Mouse (Mus musculus): ENCODE results near the gene Exoc8.

The Exoc8 gene

DNA sequence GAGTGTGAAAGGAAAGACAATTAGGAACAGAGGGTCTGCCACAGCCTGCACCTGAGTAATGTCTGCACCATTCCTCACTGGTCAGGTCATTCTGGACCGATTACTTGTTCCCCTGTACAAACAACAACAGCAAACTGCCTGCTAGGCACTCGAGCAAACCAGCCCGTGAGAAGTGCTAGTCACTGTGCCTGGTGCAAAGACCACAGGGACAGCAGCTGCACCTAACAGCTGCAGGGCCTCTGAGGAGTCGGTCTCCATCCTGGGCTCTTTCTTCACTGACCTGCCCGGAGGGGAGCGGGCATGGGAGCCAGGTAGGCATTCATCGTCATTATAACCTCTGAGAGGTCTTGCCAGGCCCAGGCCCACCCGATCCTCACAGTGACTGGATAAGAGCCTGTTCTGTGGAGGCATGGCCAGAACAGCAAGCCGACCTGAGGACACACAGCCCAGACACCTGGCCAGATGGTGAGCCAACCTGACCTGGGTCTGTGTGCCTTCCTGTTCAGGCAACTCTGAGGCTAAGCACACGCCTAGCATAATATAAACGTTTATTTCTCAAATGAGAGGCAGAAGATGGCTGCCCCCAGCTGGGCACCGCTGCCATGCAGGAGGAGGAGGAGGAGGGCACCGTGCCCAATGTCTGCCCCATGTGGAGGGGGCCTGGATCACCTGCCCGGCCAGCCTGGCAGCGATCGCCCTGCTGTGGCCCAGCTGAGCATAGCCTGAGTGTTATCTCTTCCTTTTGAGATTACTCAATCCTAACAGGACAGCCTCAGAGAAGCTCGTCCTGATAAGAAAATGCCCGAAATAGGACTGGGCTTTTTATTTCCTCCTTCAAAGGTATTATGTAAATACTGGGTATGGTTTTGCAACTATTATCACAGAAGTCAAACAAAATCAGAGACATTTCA lies 24.1 kb upstream of the Exoc8 start:
- no peaks in the 10 kb centered on the region for H3K36me3 ChIP-seq (ENCODE audit: control insufficient read depth, insufficient read depth, low read length, poor library complexity, severe bottlenecking)
- H3K27me3 ChIP-seq (ENCODE audit: control insufficient read depth, insufficient read depth, low read length, poor library complexity, severe bottlenecking): no peaks in the 10 kb centered on the region
- DNase-seq (ENCODE audit: low read depth, low spot score): peak; percentile 44

DNA sequence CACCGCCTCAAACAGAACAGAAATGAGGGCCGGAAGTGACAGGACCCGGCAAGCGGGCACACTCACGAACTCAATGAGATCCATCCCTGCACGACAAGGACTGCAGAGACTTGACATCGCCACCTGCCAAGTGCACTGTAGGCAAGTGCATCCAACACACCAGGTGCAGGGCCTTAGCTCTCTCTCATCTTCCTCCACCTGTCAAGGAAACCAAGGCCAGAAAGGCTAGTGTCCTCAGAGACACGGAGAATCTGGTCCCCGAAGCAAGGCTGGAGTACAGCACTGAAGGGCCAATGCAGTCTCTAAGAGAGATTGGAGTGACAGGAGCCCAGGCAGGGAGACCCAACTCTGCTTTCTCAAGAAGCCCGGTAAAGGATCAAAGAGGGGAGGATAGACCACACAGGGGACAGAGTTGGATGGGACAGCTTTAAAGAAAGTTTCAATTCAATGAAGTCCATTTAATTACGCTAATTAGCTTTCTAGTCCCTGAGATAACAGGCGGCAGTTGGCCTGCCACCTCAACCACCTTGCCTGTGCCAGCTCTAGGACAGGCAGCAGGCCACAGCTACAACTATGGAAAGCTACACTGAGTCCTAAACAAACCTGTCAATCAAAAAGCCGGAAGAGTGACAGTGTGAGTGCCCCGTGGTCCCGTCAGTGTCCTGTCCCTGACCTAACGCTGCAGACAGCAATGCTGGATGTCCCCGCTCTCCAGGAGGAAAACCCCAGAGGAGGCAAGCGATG lies 20.4 kb upstream of the Exoc8 start:
- Histone ChIP-seq H3K27me3 (ENCODE audit: control insufficient read depth, insufficient read depth, low read length, poor library complexity, severe bottlenecking) (no peaks in the 10 kb centered on the region), H3K36me3 (ENCODE audit: control insufficient read depth, insufficient read depth, low read length, poor library complexity, severe bottlenecking) (no peaks in the 10 kb centered on the region; the same call in 1 of the 2 replicates)
- no peak for DNase-seq (ENCODE audit: low read depth, low spot score)

DNA sequence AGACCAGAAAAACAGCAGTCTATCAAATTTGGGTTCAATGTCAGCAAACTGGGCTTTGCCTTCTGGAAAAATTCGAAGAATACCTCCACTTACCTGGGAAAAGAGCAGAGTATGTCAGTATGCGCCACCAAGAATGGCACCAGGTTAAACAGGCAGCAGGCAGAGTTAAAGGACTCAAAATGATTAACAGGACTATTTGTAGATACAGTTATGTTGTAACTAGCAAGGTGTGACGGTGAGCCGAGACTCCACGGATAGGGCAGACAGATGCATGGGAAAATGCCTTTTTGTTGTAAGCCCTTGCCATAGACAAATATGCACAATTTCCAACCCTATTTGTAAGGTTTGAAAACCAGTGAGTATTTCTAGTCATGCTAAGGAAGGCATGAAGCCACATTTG lies 16.6 kb upstream of the Exoc8 start:
- no peaks in the 10 kb centered on the region; the same call in none of the 2 replicates for H3K36me3 ChIP-seq (ENCODE audit: control insufficient read depth, insufficient read depth, low read length, poor library complexity, severe bottlenecking)
- H3K27me3 ChIP-seq (ENCODE audit: control insufficient read depth, insufficient read depth, low read length, poor library complexity, severe bottlenecking): no peaks in the 10 kb centered on the region
- no peak for DNase-seq (ENCODE audit: low read depth, low spot score)

DNA sequence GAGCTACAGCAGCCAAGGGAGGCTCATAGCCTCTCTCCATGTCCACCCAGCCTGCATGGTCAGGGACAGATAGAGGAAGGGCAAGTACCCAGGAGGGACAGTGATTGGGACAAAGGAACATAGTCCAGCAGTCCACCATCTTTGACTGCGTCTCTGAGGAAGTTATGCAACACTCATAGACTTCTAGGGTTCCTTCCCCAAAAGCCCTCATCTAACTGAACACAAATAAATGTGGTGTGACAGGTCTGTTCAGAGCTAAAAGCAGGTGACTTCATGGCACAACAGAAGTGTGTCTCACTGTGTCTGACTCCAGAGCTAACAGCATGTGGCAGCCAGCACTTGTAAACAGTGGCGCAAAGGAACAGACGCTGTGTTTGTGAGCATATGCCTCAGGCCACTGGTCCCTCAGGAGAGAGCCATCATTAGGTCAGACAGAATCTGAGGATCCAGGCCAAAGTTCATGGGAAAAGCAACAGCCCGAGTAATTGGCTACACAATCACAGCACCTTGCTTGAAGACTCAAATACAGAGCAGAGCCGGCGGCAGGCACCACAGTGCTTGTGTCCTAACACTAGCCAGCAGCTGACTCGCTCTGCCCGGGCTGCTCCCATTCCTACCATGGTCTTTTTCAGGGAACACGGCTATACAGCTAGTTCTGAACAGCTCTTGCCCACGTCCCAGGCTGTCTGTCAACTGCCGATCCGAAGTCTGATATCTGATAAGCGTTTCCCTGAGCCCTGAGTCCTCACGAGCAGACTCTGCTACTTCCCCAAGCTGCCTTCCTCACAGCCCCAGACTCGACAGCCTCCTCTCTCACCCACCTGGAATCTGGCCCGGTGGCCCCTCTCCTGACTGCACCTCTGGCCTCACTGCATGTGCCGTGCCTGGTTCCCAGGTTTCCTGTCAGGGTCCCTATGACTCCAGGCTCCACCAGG lies 14.7 kb upstream of the Exoc8 start:
- H3K27me3 ChIP-seq (ENCODE audit: control insufficient read depth, insufficient read depth, low read length, poor library complexity, severe bottlenecking): no peaks in the 10 kb centered on the region
- no peak for DNase-seq (ENCODE audit: low read depth, low spot score)
- H3K36me3 ChIP-seq (ENCODE audit: control insufficient read depth, insufficient read depth, low read length, poor library complexity, severe bottlenecking): peaks cover 1% of the 10 kb centered on the region

DNA sequence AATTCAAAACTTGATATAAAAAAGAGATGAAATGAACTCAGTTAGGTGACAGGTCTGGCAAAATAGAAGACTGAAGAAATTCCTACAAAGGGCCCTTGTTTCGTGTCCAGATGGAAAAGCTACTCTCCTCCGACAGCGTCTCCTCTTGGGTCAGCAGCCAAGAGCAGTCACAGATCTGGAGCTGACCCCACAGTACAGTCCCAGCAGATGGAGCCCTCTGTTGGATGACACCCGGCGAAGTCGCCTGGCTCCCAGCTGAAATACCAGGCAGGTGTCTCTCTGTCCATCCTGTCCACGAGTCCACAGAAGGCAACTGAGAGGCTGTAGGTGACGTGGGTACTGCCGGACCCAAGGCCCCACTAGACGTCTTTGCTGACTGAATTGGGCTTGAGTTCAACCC lies 12.8 kb upstream of the Exoc8 start:
- Histone ChIP-seq H3K27me3 (ENCODE audit: control insufficient read depth, insufficient read depth, low read length, poor library complexity, severe bottlenecking) (no peaks in the 10 kb centered on the region), H3K36me3 (ENCODE audit: control insufficient read depth, insufficient read depth, low read length, poor library complexity, severe bottlenecking) (peaks cover 4% of the 10 kb centered on the region)
- DNase-seq (ENCODE audit: low read depth, low spot score): no peak

DNA sequence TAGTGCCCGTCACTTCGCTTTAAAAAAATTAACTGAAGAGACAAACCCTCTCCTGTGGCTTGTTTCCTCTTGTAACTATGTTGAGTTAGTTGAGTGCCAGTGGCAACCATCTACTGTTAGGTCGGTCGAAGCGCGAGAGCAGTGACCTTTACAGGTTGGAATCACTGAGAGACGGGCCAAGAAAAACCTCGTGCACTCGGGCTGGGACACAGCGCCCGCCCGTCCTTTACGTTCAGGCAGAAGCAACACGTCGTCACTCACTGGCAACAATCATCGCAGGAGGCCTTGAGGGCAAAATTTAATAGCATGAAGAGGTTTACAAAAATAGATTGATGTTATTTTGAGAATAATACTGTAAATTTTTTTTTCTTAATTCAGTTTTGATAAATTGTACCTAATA lies 12.4 kb upstream of the Exoc8 start:
- DNase-seq (ENCODE audit: low read depth, low spot score): no peak
- Histone ChIP-seq H3K27me3 (ENCODE audit: control insufficient read depth, insufficient read depth, low read length, poor library complexity, severe bottlenecking) (no peaks in the 10 kb centered on the region), H3K36me3 (ENCODE audit: control insufficient read depth, insufficient read depth, low read length, poor library complexity, severe bottlenecking) (peaks cover 4% of the 10 kb centered on the region)

DNA sequence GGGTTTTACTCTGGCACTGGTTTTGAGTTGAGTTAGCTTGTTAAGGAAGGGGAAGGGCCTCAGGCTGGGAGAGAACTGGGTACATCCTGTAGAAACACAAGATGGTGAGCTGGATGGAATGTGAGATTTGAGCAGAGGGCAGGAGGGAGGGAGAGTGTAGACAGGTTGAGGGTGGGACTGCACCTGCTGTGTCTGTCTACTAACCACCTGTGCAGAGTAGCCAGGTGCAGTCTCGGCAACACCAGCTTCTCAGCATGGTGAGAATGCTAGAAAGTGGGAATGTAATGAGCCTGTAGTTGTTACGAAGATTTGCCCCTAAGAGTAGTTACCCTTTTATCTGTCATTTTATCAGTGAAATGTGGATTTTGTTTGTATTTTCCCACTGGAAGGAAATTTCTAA lies 8.0 kb upstream of the Exoc8 start:
- DNase-seq (ENCODE audit: low read depth, low spot score): no peak
- H3K27me3 ChIP-seq (ENCODE audit: control insufficient read depth, insufficient read depth, low read length, poor library complexity, severe bottlenecking): no peaks in the 10 kb centered on the region
- peaks cover 12% of the 10 kb centered on the region for H3K36me3 ChIP-seq (ENCODE audit: control insufficient read depth, insufficient read depth, low read length, poor library complexity, severe bottlenecking)

DNA sequence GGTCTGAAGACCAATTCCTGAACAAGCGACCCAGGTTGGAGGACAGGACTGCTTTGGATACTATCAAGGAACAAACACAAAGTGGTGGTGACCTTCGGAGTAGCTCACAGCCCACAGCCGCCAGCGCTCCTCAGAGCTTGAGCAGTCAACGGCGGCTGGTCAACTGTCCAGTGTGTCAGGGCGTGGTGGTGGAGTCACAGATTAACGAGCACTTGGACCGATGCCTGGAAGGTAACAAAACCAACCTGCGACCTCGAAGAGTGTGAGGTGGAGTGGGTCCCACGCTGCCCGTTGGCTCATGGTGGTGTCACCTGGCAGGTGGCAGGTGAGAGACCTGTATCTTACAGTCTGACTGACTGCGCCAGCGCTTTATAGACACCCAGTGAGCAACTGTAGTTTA lies 5.7 kb upstream of the Exoc8 start:
- no peak for DNase-seq (ENCODE audit: low read depth, low spot score)
- Histone ChIP-seq H3K27me3 (ENCODE audit: control insufficient read depth, insufficient read depth, low read length, poor library complexity, severe bottlenecking) (no peaks in the 10 kb centered on the region), H3K36me3 (ENCODE audit: control insufficient read depth, insufficient read depth, low read length, poor library complexity, severe bottlenecking) (peaks cover 11% of the 10 kb centered on the region)

DNA sequence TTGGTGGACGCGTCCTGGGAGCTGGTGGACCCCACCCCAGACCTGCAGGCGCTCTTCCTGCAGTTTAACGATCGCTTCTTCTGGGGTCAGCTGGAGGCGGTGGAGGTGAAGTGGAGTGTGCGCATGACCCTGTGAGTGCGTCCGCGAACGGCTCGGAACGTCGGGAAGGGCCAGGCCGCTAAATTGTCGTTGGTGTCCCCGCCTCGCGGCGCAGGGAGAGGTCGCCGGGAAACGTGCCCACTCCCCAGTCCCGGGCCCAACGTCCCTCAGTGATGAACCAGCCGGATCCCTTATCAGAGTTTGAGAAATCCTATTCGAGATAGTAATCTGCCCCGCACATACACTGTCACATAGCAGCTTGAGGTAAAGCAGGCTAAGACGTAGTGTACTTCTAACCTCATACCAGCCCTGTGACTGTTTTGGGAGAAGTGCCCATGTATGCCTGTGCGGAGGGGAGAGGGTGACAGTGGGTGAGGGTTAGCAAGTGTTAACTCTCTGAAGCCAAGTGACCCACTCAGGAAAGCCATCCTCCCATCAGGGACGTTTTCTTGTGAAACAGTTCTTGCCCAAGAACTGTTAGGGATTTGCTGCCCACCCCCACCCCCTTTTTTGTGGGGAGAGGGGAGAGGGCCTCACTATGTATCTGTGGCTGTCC lies 873 bp upstream of the Exoc8 start:
- no peaks in the 10 kb centered on the region for H3K27me3 ChIP-seq (ENCODE audit: control insufficient read depth, insufficient read depth, low read length, poor library complexity, severe bottlenecking)
- DNase-seq (ENCODE audit: low read depth, low spot score): peak; percentile 8

DNA sequence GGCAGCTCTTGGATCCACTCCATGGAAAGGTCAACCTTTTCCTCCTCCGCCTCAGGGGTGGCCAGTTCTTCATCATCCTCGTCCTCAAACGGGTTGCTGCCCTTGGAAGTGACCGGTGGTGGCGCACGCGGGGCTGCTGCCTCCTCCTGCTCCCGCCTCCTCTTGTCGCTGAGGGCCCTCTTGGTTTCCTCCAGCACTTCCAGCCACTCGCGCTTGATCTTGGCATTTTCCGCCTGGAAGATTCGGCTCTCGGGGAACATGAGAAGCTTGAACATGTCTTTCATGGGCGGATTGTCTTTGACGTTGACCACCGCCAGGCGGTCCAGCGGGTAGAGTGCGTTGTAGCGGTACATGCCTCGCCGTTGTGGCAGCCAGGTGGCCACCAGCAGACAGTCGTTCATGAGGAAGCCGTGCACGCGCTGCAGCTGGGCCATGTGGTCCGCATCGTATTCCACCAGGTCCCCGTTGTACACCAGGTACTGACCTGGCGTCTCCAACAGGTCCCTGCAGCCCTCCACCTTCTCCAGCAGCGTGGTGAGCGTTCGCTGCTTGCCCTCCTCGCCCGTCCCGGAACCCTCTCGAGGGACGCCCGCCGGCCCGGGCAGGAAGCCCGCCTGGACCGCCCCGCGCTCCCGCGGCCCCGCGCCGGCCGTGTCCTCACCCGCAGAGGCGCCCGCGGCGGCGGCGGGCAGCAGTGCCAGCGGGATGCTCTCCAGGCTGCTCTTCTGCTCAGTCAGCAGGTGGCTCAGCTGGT lies 696 bp downstream of the Exoc8 start:
- H3K27me3 ChIP-seq (ENCODE audit: control insufficient read depth, insufficient read depth, low read length, poor library complexity, severe bottlenecking): no peaks in the 10 kb centered on the region
- peak; percentile 63 for DNase-seq (ENCODE audit: low read depth, low spot score)

More for the DNA sequence above, 873 bp upstream of the Exoc8 start:
- H3K36me3 ChIP-seq (ENCODE audit: control insufficient read depth, insufficient read depth, low read length, poor library complexity, severe bottlenecking): peaks cover 8% of the 10 kb centered on the region

DNA sequence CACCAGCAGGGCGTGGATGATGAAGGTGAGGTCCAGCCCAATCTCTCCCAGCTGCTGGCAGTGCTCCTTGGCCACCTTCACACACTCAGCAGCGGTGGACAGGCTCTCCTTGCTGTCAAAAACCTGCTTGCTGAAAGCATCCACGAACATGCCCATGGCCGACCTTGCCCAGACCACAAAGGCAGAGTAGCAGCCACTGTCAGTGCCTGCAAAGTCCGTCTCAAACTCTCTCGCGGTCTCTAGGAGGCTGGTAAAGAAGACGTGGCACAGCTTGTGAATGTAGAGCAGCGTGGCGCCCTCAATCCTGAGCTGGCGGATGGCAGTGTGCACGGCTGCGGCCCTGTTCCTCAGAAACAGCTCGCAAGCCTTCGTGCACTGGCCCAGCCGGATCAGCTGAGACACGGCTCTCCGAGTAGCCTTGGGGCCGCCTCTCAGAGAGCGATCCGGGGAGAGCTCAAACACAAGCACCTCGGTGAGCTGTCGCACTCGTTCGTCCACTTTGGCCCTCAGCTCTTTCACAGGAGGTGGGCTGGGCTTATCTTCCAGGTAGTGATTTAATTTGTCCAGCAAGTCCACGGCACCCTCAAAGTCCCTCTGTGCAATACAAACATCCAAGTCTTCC lies 1.4 kb downstream of the Exoc8 start:
- no peaks in the 10 kb centered on the region for H3K27me3 ChIP-seq (ENCODE audit: control insufficient read depth, insufficient read depth, low read length, poor library complexity, severe bottlenecking)
- peaks cover 4% of the 10 kb centered on the region for H3K36me3 ChIP-seq (ENCODE audit: control insufficient read depth, insufficient read depth, low read length, poor library complexity, severe bottlenecking)
- DNase-seq (ENCODE audit: low read depth, low spot score): no peak

More for the DNA sequence above, 696 bp downstream of the Exoc8 start:
- peaks cover 4% of the 10 kb centered on the region for H3K36me3 ChIP-seq (ENCODE audit: control insufficient read depth, insufficient read depth, low read length, poor library complexity, severe bottlenecking)

DNA sequence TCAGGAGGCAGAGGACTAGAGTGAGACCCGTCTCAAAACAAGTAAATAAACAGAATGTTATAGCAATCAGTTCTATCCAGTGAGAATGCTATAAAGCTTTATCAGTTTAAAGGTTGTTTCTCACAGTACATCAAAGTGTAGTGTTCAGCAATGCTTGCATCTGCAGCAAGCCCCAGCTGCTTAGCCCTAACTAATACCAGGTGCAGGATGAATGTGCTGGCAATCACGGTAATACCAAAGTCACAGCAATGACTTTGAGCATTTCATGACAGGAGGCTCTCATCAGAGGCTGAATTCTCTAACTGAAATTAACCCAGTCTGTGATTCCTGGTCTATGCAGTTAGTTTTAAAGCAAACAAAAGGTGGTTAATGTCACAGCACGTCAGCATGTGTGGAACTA lies 4.9 kb downstream of the Exoc8 start:
- Histone ChIP-seq H3K36me3 (ENCODE audit: control insufficient read depth, insufficient read depth, low read length, poor library complexity, severe bottlenecking) (no peaks in the 10 kb centered on the region; the same call in none of the 2 replicates), H3K27me3 (ENCODE audit: control insufficient read depth, insufficient read depth, low read length, poor library complexity, severe bottlenecking) (no peaks in the 10 kb centered on the region)
- no peak for DNase-seq (ENCODE audit: low read depth, low spot score)

DNA sequence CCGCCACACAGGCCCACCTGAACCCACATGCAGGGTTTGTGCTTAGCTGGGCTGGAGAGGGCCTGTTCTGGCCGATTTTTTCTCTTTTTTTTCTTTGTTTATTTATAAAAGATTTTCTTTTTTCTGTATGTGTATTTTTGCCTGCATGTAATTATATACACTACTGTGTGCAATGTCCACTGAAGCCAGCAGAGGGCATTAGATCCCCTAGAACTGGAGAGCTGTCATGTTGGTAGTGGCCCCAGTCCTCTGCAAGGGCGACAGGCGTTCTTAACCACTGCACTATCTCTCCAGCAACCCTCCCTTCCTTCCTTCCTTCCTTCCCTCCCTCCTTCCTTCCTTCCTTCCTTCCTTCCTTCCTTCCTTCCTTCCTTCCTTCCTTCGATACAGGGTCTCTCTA lies 9.1 kb downstream of the Exoc8 start:
- no peaks in the 10 kb centered on the region for H3K27me3 ChIP-seq (ENCODE audit: control insufficient read depth, insufficient read depth, low read length, poor library complexity, severe bottlenecking)
- DNase-seq (ENCODE audit: low read depth, low spot score): peak; percentile 28
- H3K36me3 ChIP-seq (ENCODE audit: control insufficient read depth, insufficient read depth, low read length, poor library complexity, severe bottlenecking): peaks cover 3% of the 10 kb centered on the region

Measured in splenic B cell, adult 2 months (primary cell).